Mouse (Mus musculus): ENCODE data around the gene Commd8. TPM values are rescaled to one million over a fixed set of nuclear protein-coding genes. Genes with fewer than 3 reads are reported as not detected.

Gene Commd8
- total RNA-seq (2015; ENCODE audit: low replicate concordance) (54.1 and 80.5 TPM in 2 replicates), total RNA-seq (2017; ENCODE audit: low replicate concordance) (18.4 and 38.5 TPM in 2 replicates)

GRCm38 (mm10) chr5:72167594-72168284 is at the start of gene Commd8:
Commd8 (minus strand) TSS chr5:72168189.
- peak; percentile 92 for ATAC-seq (replicated peaks; ENCODE audit: low FRiP score, poor library complexity, severe bottlenecking)

- no peak for ATAC-seq (replicated peaks; ENCODE audit: low FRiP score, poor library complexity, severe bottlenecking)
Measured at GRCm38 (mm10) chr5:72211741-72212140, 43.8 kb upstream of the Commd8 start.

- no peak for ATAC-seq (replicated peaks; ENCODE audit: low FRiP score, poor library complexity, severe bottlenecking)
Measured at GRCm38 (mm10) chr5:72210812-72211139, 42.8 kb upstream of the Commd8 start.

GRCm38 (mm10) chr5:72210123-72210811 is 42.3 kb upstream of the Commd8 start:
- ATAC-seq (replicated peaks; ENCODE audit: low FRiP score, poor library complexity, severe bottlenecking), result no peak

GRCm38 (mm10) chr5:72208515-72208914 is 40.5 kb upstream of the Commd8 start:
- no peak for ATAC-seq (replicated peaks; ENCODE audit: low FRiP score, poor library complexity, severe bottlenecking)

GRCm38 (mm10) chr5:72205271-72205670 is 37.3 kb upstream of the Commd8 start:
- no peak for ATAC-seq (replicated peaks; ENCODE audit: low FRiP score, poor library complexity, severe bottlenecking)

GRCm38 (mm10) chr5:72204507-72204906 is 36.5 kb upstream of the Commd8 start:
- no peak for ATAC-seq (replicated peaks; ENCODE audit: low FRiP score, poor library complexity, severe bottlenecking)

- ATAC-seq (replicated peaks; ENCODE audit: low FRiP score, poor library complexity, severe bottlenecking), result peak; percentile 16
Measured at GRCm38 (mm10) chr5:72203734-72204073, 35.7 kb upstream of the Commd8 start.

GRCm38 (mm10) chr5:72203028-72203733 is 35.2 kb upstream of the Commd8 start:
- peak; percentile 99 for ATAC-seq (replicated peaks; ENCODE audit: low FRiP score, poor library complexity, severe bottlenecking)

GRCm38 (mm10) chr5:72202016-72202415 is 34.0 kb upstream of the Commd8 start:
- ATAC-seq (replicated peaks; ENCODE audit: low FRiP score, poor library complexity, severe bottlenecking), result no peak

GRCm38 (mm10) chr5:72201600-72201999 is 33.6 kb upstream of the Commd8 start:
- ATAC-seq (replicated peaks; ENCODE audit: low FRiP score, poor library complexity, severe bottlenecking), result no peak

GRCm38 (mm10) chr5:72195442-72195841 is 27.5 kb upstream of the Commd8 start:
- no peak for ATAC-seq (replicated peaks; ENCODE audit: low FRiP score, poor library complexity, severe bottlenecking)

GRCm38 (mm10) chr5:72191932-72192331 is 23.9 kb upstream of the Commd8 start:
- ATAC-seq (replicated peaks; ENCODE audit: low FRiP score, poor library complexity, severe bottlenecking), result no peak

- no peak for ATAC-seq (replicated peaks; ENCODE audit: low FRiP score, poor library complexity, severe bottlenecking)
Measured at GRCm38 (mm10) chr5:72191154-72191553, 23.2 kb upstream of the Commd8 start.

- peak; percentile 66 for ATAC-seq (replicated peaks; ENCODE audit: low FRiP score, poor library complexity, severe bottlenecking)
Measured at GRCm38 (mm10) chr5:72184437-72185100, 16.6 kb upstream of the Commd8 start.

- ATAC-seq (replicated peaks; ENCODE audit: low FRiP score, poor library complexity, severe bottlenecking), result peak; percentile 77
Measured at GRCm38 (mm10) chr5:72183929-72184328, 15.9 kb upstream of the Commd8 start.

GRCm38 (mm10) chr5:72182804-72183203 is 14.8 kb upstream of the Commd8 start:
- ATAC-seq (replicated peaks; ENCODE audit: low FRiP score, poor library complexity, severe bottlenecking), result peak; percentile 83

GRCm38 (mm10) chr5:72181194-72181593 is 13.2 kb upstream of the Commd8 start:
- peak; percentile 40; the same call in 1 of the 2 replicates for ATAC-seq (replicated peaks; ENCODE audit: low FRiP score, poor library complexity, severe bottlenecking)

GRCm38 (mm10) chr5:72175530-72175929 is 7.5 kb upstream of the Commd8 start:
- ATAC-seq (replicated peaks; ENCODE audit: low FRiP score, poor library complexity, severe bottlenecking), result no peak

- ATAC-seq (replicated peaks; ENCODE audit: low FRiP score, poor library complexity, severe bottlenecking), result no peak
Measured at GRCm38 (mm10) chr5:72175050-72175449, 7.1 kb upstream of the Commd8 start.

Measured in erythroid progenitor cell, adult 5-6 weeks (primary cell).